Mouse (Mus musculus) MEL (cell line): ENCODE measurements around the gene Tpcn2.

Experiments
- CTCF ChIP-seq, 3 experiments: IDR thresholded peaks in 2 of 3; conservative IDR thresholded peaks in 1 of 3; 2 replicates each; pipeline ENCODE4 v1.5.1; 2011 to 2012; ENCODE audit warnings: low read length in 3 of 3, low read depth in 2 of 3, mild to moderate bottlenecking in 2 of 3, improper control_type of control experiment in 1 of 3, inconsistent platforms in 1 of 3, mixed read lengths in 1 of 3, moderate library complexity in 1 of 3; ENCODE audit not compliant: control insufficient read depth in 1 of 3, insufficient read depth in 1 of 3, poor library complexity in 1 of 3, severe bottlenecking in 1 of 3
- EP300 ChIP-seq, 2 experiments: IDR thresholded peaks; 2 replicates each; pipeline ENCODE4 v1.6.1; 2011; ENCODE audit warnings: improper control_type of control experiment in 2 of 2, low read length in 2 of 2, low read depth in 1 of 2, mild to moderate bottlenecking in 1 of 2
- JUND ChIP-seq: IDR thresholded peaks from 2 replicates; pipeline ENCODE4 v1.6.1; 2011; ENCODE audit warnings: low read depth, mild to moderate bottlenecking, improper control_type of control experiment, low read length
- MYC ChIP-seq: IDR thresholded peaks from 2 replicates; pipeline ENCODE4 v1.6.1; 2011; ENCODE audit warnings: low read depth, mild to moderate bottlenecking, low read length, improper control_type of control experiment, moderate library complexity
- POLR2A ChIP-seq, 2 experiments: IDR thresholded peaks; 2 replicates each; pipeline ENCODE4 v1.6.1; 2011 to 2012; ENCODE audit warnings: low read length in 2 of 2, mild to moderate bottlenecking in 2 of 2, control low read depth in 1 of 2, improper control_type of control experiment in 1 of 2, low read depth in 1 of 2, moderate library complexity in 1 of 2; ENCODE audit not compliant: control insufficient read depth in 1 of 2, insufficient read depth in 1 of 2, poor library complexity in 1 of 2
- POLR2AphosphoS2 ChIP-seq: IDR thresholded peaks from 2 replicates; pipeline ENCODE4 v1.6.1; 2011; ENCODE audit warnings: low read length, improper control_type of control experiment
- RCOR1 ChIP-seq: IDR thresholded peaks from 2 replicates; pipeline ENCODE4 v1.6.1; 2012; ENCODE audit warnings: low read depth, mild to moderate bottlenecking, inconsistent platforms, low read length, improper control_type of control experiment
- TAL1 ChIP-seq: IDR thresholded peaks from 2 replicates; pipeline ENCODE4 v1.6.1; 2012; ENCODE audit warnings: mild to moderate bottlenecking, inconsistent platforms, low read length, moderate library complexity, mixed read lengths
- TCF12 ChIP-seq: IDR thresholded peaks from 2 replicates; pipeline ENCODE4 v1.6.1; 2014; ENCODE audit warnings: low read depth, mild to moderate bottlenecking, inconsistent platforms, low read length, improper control_type of control experiment, moderate library complexity
- UBTF ChIP-seq: IDR thresholded peaks from 2 replicates; pipeline ENCODE4 v1.6.1; 2012; ENCODE audit warnings: low read depth, mild to moderate bottlenecking, inconsistent platforms, low read length, improper control_type of control experiment, moderate library complexity, borderline replicate concordance; ENCODE audit not compliant: insufficient read depth
- USF2 ChIP-seq, 2 experiments: IDR thresholded peaks; 2 replicates each; pipeline ENCODE4 v1.6.1; 2011 to 2012; ENCODE audit warnings: improper control_type of control experiment in 2 of 2, low read length in 2 of 2, borderline replicate concordance in 1 of 2, inconsistent platforms in 1 of 2, low read depth in 1 of 2, mild to moderate bottlenecking in 1 of 2; ENCODE audit not compliant: insufficient read depth in 1 of 2
- ZNF384 ChIP-seq: IDR thresholded peaks from 2 replicates; pipeline ENCODE4 v1.6.1; 2012; ENCODE audit warnings: low read depth, mild to moderate bottlenecking, inconsistent platforms, low read length, improper control_type of control experiment

DNA sequence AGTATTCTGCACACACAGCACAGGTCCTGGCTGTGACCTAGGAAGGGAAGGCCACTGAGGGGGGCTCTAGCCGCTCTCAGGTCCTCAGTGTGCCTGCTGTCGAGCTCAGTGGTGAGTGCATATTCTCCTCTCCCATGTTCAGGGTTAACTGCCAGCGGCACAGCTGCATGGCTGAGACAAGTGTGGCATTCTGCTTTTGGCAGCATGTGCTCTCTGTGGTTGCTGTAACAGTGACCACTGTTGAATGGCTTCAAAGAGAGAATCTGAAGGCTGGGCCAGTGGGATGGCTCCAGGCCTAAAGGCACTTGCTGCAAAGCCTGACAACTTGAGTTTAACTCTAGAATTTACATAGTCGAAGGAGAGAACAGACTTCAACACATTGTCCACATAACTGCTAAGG is 33.7 kb upstream of the Tpcn2 start:
- TF ChIP-seq CTCF (IDR thresholded peaks at IDR 0.05 in 2 of 3, conservative IDR thresholded peaks at IDR 0.05 in 1 of 3; ENCODE audit: control insufficient read depth in 1 of 3, insufficient read depth in 1 of 3, low read depth in 2 of 3, low read length in 3 of 3, poor library complexity in 1 of 3, severe bottlenecking in 1 of 3) = no peak
- no peak for TF ChIP-seq JUND
- TF ChIP-seq EP300 (IDR thresholded peaks at IDR 0.05; ENCODE audit: low read depth in 1 of 2, low read length in 2 of 2) = no peak
- TF ChIP-seq POLR2A (IDR thresholded peaks at IDR 0.05; ENCODE audit: control insufficient read depth in 1 of 2, insufficient read depth in 1 of 2, low read depth in 1 of 2, low read length in 2 of 2, poor library complexity in 1 of 2) = no peak
- TF ChIP-seq UBTF = no peak
- no peak for TF ChIP-seq POLR2AphosphoS2
- TF ChIP-seq TCF12 = no peak
- no peak for TF ChIP-seq USF2 (IDR thresholded peaks at IDR 0.05; ENCODE audit: borderline replicate concordance in 1 of 2, insufficient read depth in 1 of 2, low read depth in 1 of 2, low read length in 2 of 2)
- TF ChIP-seq ZNF384 = no peak
- no peak for TF ChIP-seq MYC
- TF ChIP-seq TAL1 = no peak
- no peak for TF ChIP-seq RCOR1
